Mouse (Mus musculus) liver, embryonic 13.5 days (tissue): ENCODE measurements around the gene Gm38394. TPM values are rescaled to one million over a fixed set of nuclear protein-coding genes. Genes with fewer than 3 reads are reported as not detected.
A peak's percentile ranks its signal among the peaks of the same experiment; 100 is the strongest.
"Not testable (repeated sequence)": the region's sequence is repeated elsewhere in the genome, so short reads cannot be mapped to it uniquely, and the experiment has no call there.

ENCODE experiments used
- ATAC-seq: fragments of 200-750 bp; cut with Nextera tagmentation; 2 replicates; pipeline ENCODE4 v1.8.0; 2017; ENCODE audit warnings: low read depth, mild to moderate bottlenecking, moderate number of reproducible peaks, moderate library complexity
- DNase-seq: peaks from one replicate; pipeline ENCODE4 v3.0.0; 2022
- H3K27ac ChIP-seq: fragments of 300-500 bp; sonication (generic); 2 replicates; pipeline ENCODE4 v1.5.1; 2015; ENCODE audit warnings: moderate library complexity, mild to moderate bottlenecking, inconsistent platforms
- H3K27me3 ChIP-seq: fragments of 300-500 bp; sonication (generic); 2 replicates; pipeline ENCODE4 v1.6.1; 2015; ENCODE audit warnings: mild to moderate bottlenecking, inconsistent platforms
- H3K36me3 ChIP-seq: fragments of 300-500 bp; sonication (generic); 2 replicates; pipeline ENCODE4 v1.6.1; 2015; ENCODE audit warnings: mild to moderate bottlenecking, inconsistent platforms
- H3K4me1 ChIP-seq: fragments of 300-500 bp; sonication (generic); replicated peaks from 2 replicates; pipeline ENCODE4 v1.6.1; 2015; ENCODE audit warnings: inconsistent platforms
- H3K4me2 ChIP-seq: fragments of 300-500 bp; sonication (generic); 2 replicates; pipeline ENCODE4 v1.6.1; 2015; ENCODE audit warnings: inconsistent platforms, mild to moderate bottlenecking, moderate library complexity
- H3K4me3 ChIP-seq: fragments of 300-500 bp; sonication (generic); replicated peaks from 2 replicates; pipeline ENCODE4 v1.5.1; 2015; ENCODE audit warnings: mild to moderate bottlenecking, inconsistent platforms
- H3K9ac ChIP-seq: fragments of 300-500 bp; sonication (generic); 2 replicates; pipeline ENCODE4 v1.6.1; 2015; ENCODE audit warnings: mild to moderate bottlenecking, inconsistent platforms
- H3K9me3 ChIP-seq: fragments of 300-500 bp; sonication (generic); replicated peaks from 2 replicates; pipeline ENCODE4 v1.6.1; 2016; ENCODE audit warnings: inconsistent platforms
- WGBS: fragments of 180-500 bp; shearing (Covaris S2); methylation state at CpG from one replicate; pipeline ENCODE4 v1.1.7; 2015; ENCODE audit not compliant: insufficient replicate concordance; 5-methylcytosine and 5-hydroxymethylcytosine counted together
- polyA plus RNA-seq: library from polyadenylated mRNA; unstranded; fragments of >200 nt; fragmentation: Nextera tagmentation; extraction: Ambion mirVana; gene quantifications from 2 replicates; pipeline ENCODE4 v1.2.1, GENCODE M21; 2015

Gm38394 gene
- polyA plus RNA-seq, 1 experiment from 2014 or later, result 0.97 TPM

DNA sequence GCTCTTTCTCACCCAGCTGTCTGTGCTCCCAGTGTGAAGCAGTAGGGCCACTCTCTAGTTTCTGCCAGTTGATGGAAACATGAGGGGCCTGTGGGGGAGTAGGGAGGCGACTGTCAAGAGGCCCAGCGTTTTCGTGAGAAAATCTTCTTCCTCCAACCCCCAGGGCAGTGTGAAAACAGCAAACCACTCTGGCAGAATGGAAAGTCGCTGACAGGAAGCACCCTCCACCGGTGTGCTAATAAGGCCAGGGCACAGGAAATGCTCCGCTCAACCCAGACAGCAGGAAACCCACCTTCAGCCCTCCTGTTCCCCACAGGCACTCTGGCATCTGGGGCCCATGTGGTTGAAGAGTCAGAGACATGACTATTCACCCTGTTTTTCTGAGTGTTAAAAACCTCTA is 28.8 kb upstream of the Gm38394 start, which contains the start of gene Lax1:
Gene Lax1 (minus strand): TSS at position 212 of the 400 bp plus-strand sequence.
- Histone ChIP-seq H3K27me3 (no peaks in the 10 kb centered on the region), H3K4me2 (no peak within 1 kb of the TSS), H3K36me3 (no peaks in the 10 kb centered on the region), H3K9me3 (no peaks in the 10 kb centered on the region), H3K4me1 (peaks cover 25% of the 10 kb centered on the region), H3K27ac (no peak within 1 kb of the TSS), H3K9ac (no peak within 1 kb of the TSS), H3K4me3 (no peak within 1 kb of the TSS)
- ATAC-seq (no peak), DNase-seq (no peak)
- 17% methylated on average over 6 of the region's 6 CpGs for WGBS

DNA sequence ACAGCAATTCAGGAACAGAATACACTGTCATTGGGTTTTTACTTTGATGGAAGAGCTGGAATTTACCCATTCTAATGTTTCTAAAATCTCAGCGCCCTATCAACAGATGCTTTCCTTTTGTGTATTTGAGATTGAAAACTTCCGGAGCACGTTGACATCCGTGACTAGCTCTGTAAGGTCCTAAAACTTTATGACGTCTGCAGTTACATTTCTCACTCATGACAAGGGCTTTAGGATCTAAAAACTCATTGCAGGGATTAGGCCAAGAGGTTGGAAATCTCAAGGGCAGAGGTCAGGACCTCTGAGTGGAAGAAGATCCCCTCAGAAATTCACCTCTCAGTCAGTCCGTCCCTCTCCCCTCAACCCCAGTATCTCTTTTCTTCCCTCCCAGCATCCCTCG is 27.2 kb upstream of the Gm38394 start:
- no peaks in the 10 kb centered on the region for H3K27me3 ChIP-seq
- no peaks in the 10 kb centered on the region for H3K9me3 ChIP-seq
- 79% methylated on average over 7 of the region's 7 CpGs for WGBS
- H3K27ac ChIP-seq, result no peak overlapping the region
- ATAC-seq, result no peak
- DNase-seq, result no peak
- no peaks in the 10 kb centered on the region for H3K36me3 ChIP-seq
- H3K4me2 ChIP-seq, result no peak overlapping the region
- peaks cover 11% of the 10 kb centered on the region for H3K4me1 ChIP-seq
- H3K9ac ChIP-seq, result no peak overlapping the region
- H3K4me3 ChIP-seq, result no peak overlapping the region

DNA sequence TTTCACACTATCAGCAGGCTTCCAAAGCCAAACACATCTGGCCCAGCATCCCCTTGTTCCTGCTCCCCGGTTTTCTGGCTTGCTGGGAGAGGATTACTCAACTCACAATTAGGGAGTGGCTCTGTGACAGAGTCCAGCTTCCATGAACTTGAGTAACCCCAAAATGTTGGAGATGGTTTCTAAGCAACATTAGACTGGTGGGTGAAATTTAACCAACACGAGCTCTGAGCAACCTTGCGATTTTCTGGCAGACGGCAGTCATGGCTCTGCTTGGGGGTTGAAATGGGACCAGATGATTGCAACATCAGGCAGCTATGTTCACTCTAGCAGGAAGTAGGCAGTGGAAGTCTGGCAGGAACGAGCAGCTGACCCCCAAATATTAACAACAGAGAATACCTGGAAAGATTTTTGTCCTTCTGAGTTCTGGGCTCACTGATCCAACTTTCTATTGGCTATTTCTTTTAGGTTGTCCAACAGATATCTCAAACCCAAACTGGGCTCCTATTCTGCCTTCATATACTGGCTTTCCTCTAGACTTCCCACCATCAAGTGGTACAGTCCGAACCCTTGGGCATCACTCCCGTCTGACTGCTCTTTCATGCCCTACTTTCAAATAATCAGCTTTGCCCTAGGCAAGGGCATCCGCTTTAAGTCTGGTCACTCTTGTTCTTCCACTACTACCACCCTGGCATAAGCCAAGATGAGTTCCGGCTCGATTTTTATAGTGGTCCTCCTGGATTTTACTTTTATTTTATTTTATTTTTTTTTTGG is 24.8 kb upstream of the Gm38394 start:
- H3K27me3 ChIP-seq, result no peaks in the 10 kb centered on the region
- DNase-seq, result no peak
- peak; percentile 82 for ATAC-seq
- H3K27ac ChIP-seq, result peak overlapping the region; percentile 49
- H3K9me3 ChIP-seq, result no peaks in the 10 kb centered on the region
- no peak overlapping the region for H3K4me2 ChIP-seq
- 60% methylated on average over 10 of the region's 10 CpGs for WGBS
- peaks cover 11% of the 10 kb centered on the region for H3K4me1 ChIP-seq
- no peak overlapping the region for H3K9ac ChIP-seq
- H3K36me3 ChIP-seq, result no peaks in the 10 kb centered on the region
- H3K4me3 ChIP-seq, result no peak overlapping the region

DNA sequence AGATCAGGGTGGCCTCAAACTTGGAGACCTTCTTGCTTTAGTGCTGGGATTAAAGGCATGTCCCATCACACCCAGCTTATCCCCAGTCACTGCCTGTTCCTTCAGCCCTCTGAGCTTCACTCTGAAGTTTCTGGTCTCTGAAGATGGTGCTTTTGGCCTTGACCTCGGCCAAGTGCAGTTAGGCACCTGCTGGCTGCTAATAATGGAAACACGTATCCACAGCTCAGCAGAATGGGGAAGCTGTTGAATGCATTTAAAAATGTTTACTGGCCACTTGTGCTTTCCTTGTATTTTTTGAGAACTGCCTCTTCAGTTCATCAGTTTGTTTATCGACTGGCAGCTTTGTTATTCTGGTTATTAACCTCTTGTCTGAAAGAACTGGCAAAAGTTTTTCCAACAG is 10.7 kb upstream of the Gm38394 start:
- DNase-seq (no peak), ATAC-seq (no peak)
- WGBS, result 41% methylated on average over 3 of the region's 3 CpGs
- no peak overlapping the region for H3K9ac ChIP-seq
- no peak overlapping the region for H3K27ac ChIP-seq
- H3K4me2 ChIP-seq, result no peak overlapping the region
- no peaks in the 10 kb centered on the region for H3K36me3 ChIP-seq
- H3K9me3 ChIP-seq, result no peaks in the 10 kb centered on the region
- no peak overlapping the region for H3K4me3 ChIP-seq
- no peaks in the 10 kb centered on the region for H3K4me1 ChIP-seq
- peaks cover 5% of the 10 kb centered on the region; the same call in 1 of the 2 replicates for H3K27me3 ChIP-seq

DNA sequence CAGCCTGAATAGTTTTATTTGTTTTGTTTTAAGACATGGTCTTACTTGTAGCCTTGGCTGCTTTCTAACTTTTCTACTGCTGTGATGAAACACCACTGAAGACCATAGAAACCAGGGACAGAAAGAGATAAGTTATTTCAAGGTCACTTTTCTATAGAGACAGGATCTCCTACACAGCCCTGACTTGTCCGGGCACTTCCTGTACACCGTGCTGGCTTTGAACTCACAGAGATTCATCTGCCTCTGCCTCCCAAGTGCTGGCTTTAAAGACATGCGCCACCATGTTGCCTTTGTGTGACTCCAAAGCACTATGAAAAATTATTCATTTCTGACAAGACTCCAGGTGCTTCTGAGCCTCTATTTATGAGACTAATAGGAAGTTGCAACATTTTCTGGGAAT is 10.1 kb upstream of the Gm38394 start:
- Histone ChIP-seq H3K4me2 (no peak overlapping the region), H3K4me1 (no peaks in the 10 kb centered on the region), H3K27me3 (peaks cover 5% of the 10 kb centered on the region; the same call in 1 of the 2 replicates), H3K9me3 (no peaks in the 10 kb centered on the region), H3K36me3 (no peaks in the 10 kb centered on the region), H3K9ac (no peak overlapping the region), H3K4me3 (no peak overlapping the region), H3K27ac (no peak overlapping the region)
- ATAC-seq (no peak), DNase-seq (no peak)
- WGBS, result 48% methylated on average over 3 of the region's 3 CpGs

DNA sequence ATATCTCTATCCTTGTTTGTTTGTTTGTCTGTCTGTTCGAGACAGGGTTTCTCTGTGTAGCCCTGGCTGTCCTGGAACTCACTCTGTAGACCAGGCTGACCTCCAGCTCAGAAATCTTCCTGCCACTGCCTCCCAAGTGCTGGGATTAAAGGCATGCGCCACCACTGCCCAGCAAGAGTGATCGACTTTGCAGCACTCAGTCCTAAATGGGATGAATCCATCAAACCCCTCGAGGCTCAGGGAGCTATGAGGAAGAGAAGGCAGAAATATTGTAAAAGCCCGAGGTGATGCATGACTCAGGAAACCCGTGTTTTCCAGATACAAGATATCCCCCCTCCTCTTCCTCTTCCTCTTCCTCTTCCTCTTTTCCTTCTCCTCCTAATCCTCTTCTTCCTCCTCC is 9.7 kb upstream of the Gm38394 start:
- no peaks in the 10 kb centered on the region for H3K9me3 ChIP-seq
- H3K9ac ChIP-seq, result no peak overlapping the region
- H3K4me1 ChIP-seq, result no peaks in the 10 kb centered on the region
- ATAC-seq (no peak), DNase-seq (no peak)
- H3K27me3 ChIP-seq, result peaks cover 5% of the 10 kb centered on the region; the same call in 1 of the 2 replicates
- H3K27ac ChIP-seq, result no peak overlapping the region
- H3K36me3 ChIP-seq, result no peaks in the 10 kb centered on the region
- WGBS, result 38% methylated on average over 6 of the region's 6 CpGs
- H3K4me2 ChIP-seq, result no peak overlapping the region
- no peak overlapping the region for H3K4me3 ChIP-seq

DNA sequence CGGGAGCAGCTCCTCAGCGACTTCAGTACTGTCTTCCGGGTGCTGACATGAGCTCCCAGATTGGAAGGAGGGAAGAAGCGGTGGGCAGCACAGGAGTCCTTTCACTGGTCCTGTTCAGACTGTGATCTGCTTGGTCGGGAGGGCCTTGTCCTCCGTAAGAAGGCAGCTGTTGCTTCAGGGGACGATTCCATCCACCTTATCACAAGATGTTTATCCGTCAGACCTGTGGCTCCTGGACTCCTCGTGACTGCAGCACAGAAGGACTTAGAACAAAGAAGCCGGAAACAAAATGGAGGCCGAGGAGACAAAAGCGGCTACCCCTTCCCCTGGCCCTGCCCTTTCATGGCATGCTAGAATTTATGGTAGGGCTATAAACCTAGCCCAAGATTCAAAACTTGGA is 9.1 kb upstream of the Gm38394 start:
- Histone ChIP-seq H3K4me1 (no peaks in the 10 kb centered on the region), H3K36me3 (no peaks in the 10 kb centered on the region), H3K4me2 (no peak overlapping the region), H3K27ac (no peak overlapping the region), H3K27me3 (peaks cover 5% of the 10 kb centered on the region; the same call in 1 of the 2 replicates), H3K4me3 (no peak overlapping the region), H3K9me3 (no peaks in the 10 kb centered on the region), H3K9ac (no peak overlapping the region)
- ATAC-seq (no peak), DNase-seq (no peak)
- 70% methylated on average over 12 of the region's 12 CpGs for WGBS

DNA sequence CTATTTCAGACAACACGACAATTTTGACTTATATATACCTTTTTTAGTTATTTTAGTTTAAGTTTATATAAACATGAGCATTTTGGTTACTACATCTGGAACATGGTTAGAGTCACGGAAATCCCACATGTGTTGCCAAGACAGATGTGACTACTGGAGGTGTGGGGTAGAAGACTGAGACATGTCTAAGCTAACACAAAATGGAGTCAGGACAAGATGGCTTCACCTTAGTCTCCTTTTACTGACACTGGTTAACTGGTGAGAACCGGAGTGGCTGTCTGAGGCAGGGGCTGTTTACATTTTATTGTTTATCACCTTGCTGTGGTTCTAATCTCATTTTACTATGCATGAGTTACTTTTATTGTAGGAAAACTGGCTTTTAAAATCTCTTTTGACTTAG is 7.5 kb upstream of the Gm38394 start:
- Histone ChIP-seq H3K27ac (no peak overlapping the region), H3K4me1 (peaks cover 6% of the 10 kb centered on the region; the same call in 1 of the 2 replicates), H3K9ac (no peak overlapping the region), H3K4me2 (no peak overlapping the region), H3K9me3 (no peaks in the 10 kb centered on the region), H3K36me3 (no peaks in the 10 kb centered on the region), H3K27me3 (no peaks in the 10 kb centered on the region), H3K4me3 (no peak overlapping the region)
- 81% methylated on average over 3 of the region's 3 CpGs for WGBS
- ATAC-seq (no peak), DNase-seq (no peak)

DNA sequence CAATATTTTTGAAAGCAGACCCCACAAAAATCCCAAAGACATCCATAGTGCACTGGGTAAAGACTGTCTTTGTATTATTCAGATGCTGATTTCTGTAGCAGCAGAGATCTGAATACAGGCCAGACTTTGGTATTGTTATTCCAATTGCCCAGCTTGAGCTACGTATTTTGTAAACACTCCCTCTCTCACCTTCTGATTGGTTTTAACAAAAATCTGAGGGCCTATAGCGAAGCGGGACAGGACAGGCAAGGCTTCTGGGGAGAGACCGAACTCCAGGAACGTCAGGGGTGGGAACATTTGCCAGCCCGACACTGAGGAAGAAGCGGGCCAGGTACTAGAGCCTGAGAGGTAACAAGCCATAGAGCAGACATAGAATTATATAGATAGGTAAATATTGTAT is 6.6 kb upstream of the Gm38394 start:
- Histone ChIP-seq H3K4me3 (no peak overlapping the region), H3K9ac (no peak overlapping the region), H3K27ac (no peak overlapping the region), H3K4me2 (no peak overlapping the region), H3K4me1 (peaks cover 6% of the 10 kb centered on the region; the same call in 1 of the 2 replicates), H3K27me3 (no peaks in the 10 kb centered on the region), H3K9me3 (no peaks in the 10 kb centered on the region), H3K36me3 (no peaks in the 10 kb centered on the region)
- no peak for ATAC-seq
- no peak for DNase-seq
- WGBS, result 77% methylated on average over 7 of the region's 7 CpGs

DNA sequence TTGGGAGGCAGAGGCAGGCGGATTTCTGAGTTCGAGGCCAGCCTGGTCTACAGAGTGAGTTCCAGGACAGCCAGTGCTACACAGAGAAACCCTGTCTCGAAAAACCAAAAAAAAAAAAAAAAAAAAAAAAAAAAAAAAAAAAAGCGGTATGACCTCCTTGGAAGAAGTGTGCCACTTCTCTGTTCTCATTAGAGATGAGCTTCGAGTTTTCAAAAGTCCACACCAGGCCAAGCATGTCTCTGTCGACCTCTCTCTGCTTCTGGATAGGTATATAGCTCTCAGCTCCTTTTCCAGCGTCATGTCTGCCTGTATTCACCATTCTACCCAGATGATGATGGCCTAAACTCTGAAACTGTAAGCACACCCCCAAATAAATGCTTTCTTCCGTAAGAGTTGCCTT is 4.6 kb upstream of the Gm38394 start:
- DNase-seq, ATAC-seq, H3K4me2 ChIP-seq, H3K4me1 ChIP-seq, H3K9me3 ChIP-seq, H3K27me3 ChIP-seq, H3K27ac ChIP-seq, H3K4me3 ChIP-seq, H3K36me3 ChIP-seq, H3K9ac ChIP-seq: not testable (repeated sequence)
- WGBS, result 65% methylated on average over 8 of the region's 8 CpGs

DNA sequence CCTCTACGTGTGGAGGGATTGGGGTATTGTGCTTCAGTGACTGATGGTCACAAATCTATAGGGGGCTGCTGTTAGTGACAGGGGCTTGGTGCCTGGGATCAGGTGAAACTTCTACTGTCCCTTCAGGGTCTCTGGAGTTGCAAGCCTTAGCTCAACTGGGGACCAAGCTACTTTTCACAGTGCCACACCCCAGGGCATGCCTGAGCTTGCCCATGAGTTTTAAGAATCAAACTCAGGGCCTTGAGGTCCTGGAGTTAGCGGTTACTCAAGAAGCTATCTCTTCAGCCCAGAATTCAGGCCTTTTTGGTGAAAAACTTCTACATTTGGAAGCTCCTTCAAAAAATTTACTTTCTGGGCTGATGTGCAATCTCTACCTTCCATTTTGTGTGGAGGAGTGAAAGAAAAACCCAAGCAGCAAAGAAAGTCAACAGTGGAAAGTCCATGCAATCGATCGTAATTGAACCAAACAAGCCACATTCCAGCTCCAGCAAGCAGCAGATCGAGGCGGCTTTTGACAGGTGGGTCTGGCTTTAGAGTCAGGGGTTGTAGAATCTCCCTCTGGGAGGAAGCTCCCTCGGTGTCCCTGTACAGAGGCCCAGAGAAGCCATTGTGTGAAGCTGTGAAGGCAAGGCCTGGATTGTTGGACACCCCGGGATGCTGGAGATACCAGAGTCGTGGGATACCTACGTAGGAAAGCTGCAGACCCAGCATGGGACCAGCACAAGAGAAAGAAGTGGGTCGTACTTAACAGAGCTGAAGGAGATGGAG is 3.3 kb upstream of the Gm38394 start:
- peaks cover 16% of the 10 kb centered on the region for H3K4me1 ChIP-seq
- 0 out of 2 replicates have a peak overlapping the region, but pooled peaks have one; percentile 20 for H3K9ac ChIP-seq
- peaks cover 3% of the 10 kb centered on the region for H3K36me3 ChIP-seq
- peak overlapping the region; percentile 34; the same call in 1 of the 2 replicates for H3K4me2 ChIP-seq
- DNase-seq (no peak), ATAC-seq (no peak)
- H3K27me3 ChIP-seq, result no peaks in the 10 kb centered on the region
- WGBS, result 67% methylated on average over 11 of the region's 11 CpGs
- H3K27ac ChIP-seq, result peak overlapping the region; percentile 70
- no peak overlapping the region for H3K4me3 ChIP-seq
- H3K9me3 ChIP-seq, result no peaks in the 10 kb centered on the region
